Mouse (Mus musculus): ENCODE measurements at regions not wholly inside any gene's neighbourhood (a gene's known extent, or its start where the extent isn't known, plus 50 kb on each side); places are given as distances from the start of the nearest gene placed in this dataset.

DNA sequence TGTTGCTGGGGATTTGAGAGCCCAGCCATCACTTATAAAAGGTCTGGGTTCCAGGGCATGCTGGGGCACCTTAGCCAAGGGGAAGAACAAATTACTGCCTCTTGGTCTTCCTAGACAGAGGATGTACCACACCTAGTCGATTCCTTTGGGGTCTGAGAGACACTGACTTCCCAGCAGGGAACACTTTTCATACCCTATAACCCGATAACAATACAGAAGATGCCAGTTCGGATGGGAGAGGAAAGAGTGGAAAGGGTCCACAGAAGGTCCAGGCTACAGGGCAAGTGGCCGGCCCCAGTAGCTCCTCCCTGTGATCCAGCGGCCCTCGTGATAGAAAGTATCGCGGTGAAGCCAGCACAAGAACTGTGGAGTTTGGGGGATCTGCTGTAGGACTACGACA, 150.8 kb downstream of the Setd4 start:
- ATAC-seq (no peak), DNase-seq (ENCODE audit: low spot score) (no peak)
- Histone ChIP-seq H3K36me3 (ENCODE audit: insufficient read depth, low read length) (no peaks in the 10 kb centered on the region), H3K4me3 (ENCODE audit: low read depth, low read length) (no peak overlapping the region), H3K27me3 (replicated peaks; ENCODE audit: insufficient read depth, low read length) (no peaks in the 10 kb centered on the region), H3K27ac (ENCODE audit: low read length) (no peak overlapping the region), H3K9me3 (ENCODE audit: low read length) (no peaks in the 10 kb centered on the region), H3K4me2 (replicated peaks; ENCODE audit: low read depth, low read length) (no peak overlapping the region), H3K9ac (replicated peaks; ENCODE audit: low read depth) (no peak overlapping the region), H3K4me1 (ENCODE audit: insufficient read depth, low read depth, low read length) (no peaks in the 10 kb centered on the region)
- WGBS, result 78% methylated on average over 9 of the region's 9 CpGs
- no peak for TF ChIP-seq CTCF (IDR thresholded peaks at IDR 0.05)
- no peak for TF ChIP-seq EP300 (IDR thresholded peaks at IDR 0.05)

DNA sequence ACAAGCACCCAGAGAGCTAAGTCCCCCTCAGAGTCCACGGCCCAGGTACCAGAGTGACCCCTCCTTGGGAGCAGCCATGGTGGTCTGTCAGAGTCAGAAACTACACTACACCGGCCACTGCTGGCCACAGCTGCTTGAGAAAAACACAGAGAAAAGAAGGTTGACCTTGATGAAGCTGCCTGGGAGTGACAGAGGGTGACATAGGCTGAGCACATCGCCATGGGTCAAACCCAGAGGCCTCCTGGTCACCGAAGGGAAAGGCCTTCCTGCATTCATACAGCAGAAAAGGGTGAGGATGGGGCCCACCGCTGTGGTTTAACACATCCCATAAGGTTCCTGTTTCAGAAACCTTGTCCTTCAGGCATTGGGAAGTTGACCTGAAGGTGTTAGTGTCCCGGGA, 153.0 kb downstream of the Setd4 start:
- TF ChIP-seq CTCF (IDR thresholded peaks at IDR 0.05) (no peak), EP300 (IDR thresholded peaks at IDR 0.05) (no peak)
- WGBS, result 85% methylated on average over 6 of the region's 6 CpGs
- no peaks in the 10 kb centered on the region for H3K36me3 ChIP-seq (ENCODE audit: insufficient read depth, low read length)
- H3K27ac ChIP-seq (ENCODE audit: low read length), result no peak overlapping the region
- H3K27me3 ChIP-seq (replicated peaks; ENCODE audit: insufficient read depth, low read length), result no peaks in the 10 kb centered on the region
- DNase-seq (ENCODE audit: low spot score) (no peak), ATAC-seq (no peak)
- no peak overlapping the region for H3K4me2 ChIP-seq (replicated peaks; ENCODE audit: low read depth, low read length)
- no peak overlapping the region for H3K9ac ChIP-seq (replicated peaks; ENCODE audit: low read depth)
- no peaks in the 10 kb centered on the region for H3K9me3 ChIP-seq (ENCODE audit: low read length)
- no peak overlapping the region for H3K4me3 ChIP-seq (ENCODE audit: low read depth, low read length)
- no peaks in the 10 kb centered on the region for H3K4me1 ChIP-seq (ENCODE audit: insufficient read depth, low read depth, low read length)

DNA sequence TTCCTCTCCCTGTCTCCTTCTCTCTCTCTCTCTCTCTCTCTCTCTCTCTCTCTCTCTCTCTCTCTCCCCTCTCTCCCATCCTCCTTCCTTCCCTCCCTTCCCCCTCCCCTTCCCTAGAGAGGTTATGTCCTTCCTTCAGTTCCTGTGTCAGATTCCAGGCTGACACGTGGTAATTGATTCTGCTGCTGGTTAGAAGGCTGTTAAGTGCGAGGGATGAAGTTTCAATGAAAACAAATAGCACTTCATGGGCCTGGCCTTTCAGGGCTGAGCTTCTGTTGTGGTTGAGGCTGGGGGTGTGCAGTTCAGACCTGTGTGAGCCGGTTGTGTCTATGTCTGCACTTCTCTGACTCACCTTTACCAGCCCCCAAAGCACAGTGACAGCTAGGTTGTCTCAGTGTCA, 153.9 kb downstream of the Setd4 start:
- TF ChIP-seq CTCF (IDR thresholded peaks at IDR 0.05) (no peak), EP300 (IDR thresholded peaks at IDR 0.05) (no peak)
- no peak overlapping the region for H3K4me2 ChIP-seq (replicated peaks; ENCODE audit: low read depth, low read length)
- ATAC-seq (no peak), DNase-seq (ENCODE audit: low spot score) (no peak)
- no peaks in the 10 kb centered on the region for H3K27me3 ChIP-seq (replicated peaks; ENCODE audit: insufficient read depth, low read length)
- H3K36me3 ChIP-seq (ENCODE audit: insufficient read depth, low read length), result no peaks in the 10 kb centered on the region
- H3K9me3 ChIP-seq (ENCODE audit: low read length), result no peaks in the 10 kb centered on the region
- no peaks in the 10 kb centered on the region for H3K4me1 ChIP-seq (ENCODE audit: insufficient read depth, low read depth, low read length)
- H3K9ac ChIP-seq (replicated peaks; ENCODE audit: low read depth), result no peak overlapping the region
- H3K4me3 ChIP-seq (ENCODE audit: low read depth, low read length), result no peak overlapping the region
- WGBS, result 19% methylated on average over 3 of the region's 3 CpGs
- no peak overlapping the region for H3K27ac ChIP-seq (ENCODE audit: low read length)

DNA sequence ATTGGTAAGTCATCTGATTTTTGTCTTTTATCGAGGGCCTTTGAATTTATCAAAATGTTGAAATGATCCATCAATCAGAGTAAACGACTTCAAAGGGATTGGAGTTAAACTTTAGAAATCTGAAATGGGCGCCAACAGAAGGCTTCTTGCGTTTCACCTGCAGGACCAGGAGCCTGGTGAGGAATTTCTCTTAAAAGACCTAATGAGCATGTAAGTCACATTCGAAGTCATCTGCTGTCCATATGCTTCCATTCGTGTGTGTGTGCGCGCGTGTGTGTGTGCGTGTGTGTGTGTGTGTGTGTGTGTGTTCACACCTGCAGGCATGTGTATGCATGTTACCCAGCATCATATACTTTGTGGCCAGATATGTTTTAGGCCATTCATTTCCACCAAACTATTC, 155.7 kb downstream of the Setd4 start:
- 80% methylated on average over 10 of the region's 10 CpGs for WGBS

DNA sequence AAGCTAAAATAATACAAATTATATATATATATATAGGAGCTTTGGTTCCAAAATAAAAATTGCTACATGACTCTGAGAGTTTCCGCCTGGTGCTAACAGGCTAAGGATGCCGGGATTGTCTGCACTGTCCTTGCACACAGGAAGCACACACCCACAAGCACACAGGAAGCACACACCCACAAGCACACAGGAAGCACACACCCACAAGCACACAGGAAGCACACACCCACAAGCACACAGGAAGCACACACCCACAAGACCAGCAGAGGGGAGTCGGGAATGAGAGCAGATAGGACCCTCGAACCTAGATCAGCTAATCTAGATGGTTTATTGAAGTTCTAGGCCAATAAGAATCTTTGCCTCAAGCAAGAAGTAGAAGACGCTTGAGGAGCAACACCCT, 156.9 kb downstream of the Setd4 start:
- Histone ChIP-seq H3K9ac (replicated peaks; ENCODE audit: low read depth) (no peak overlapping the region), H3K4me2 (replicated peaks; ENCODE audit: low read depth, low read length) (no peak overlapping the region), H3K9me3 (ENCODE audit: low read length) (no peaks in the 10 kb centered on the region), H3K27ac (ENCODE audit: low read length) (no peak overlapping the region), H3K27me3 (replicated peaks; ENCODE audit: insufficient read depth, low read length) (no peaks in the 10 kb centered on the region), H3K36me3 (ENCODE audit: insufficient read depth, low read length) (no peaks in the 10 kb centered on the region), H3K4me1 (ENCODE audit: insufficient read depth, low read depth, low read length) (no peaks in the 10 kb centered on the region), H3K4me3 (ENCODE audit: low read depth, low read length) (no peak overlapping the region)
- DNase-seq (ENCODE audit: low spot score), result no peak
- ATAC-seq, result no peak
- TF ChIP-seq CTCF (IDR thresholded peaks at IDR 0.05), result no peak
- no peak for TF ChIP-seq EP300 (IDR thresholded peaks at IDR 0.05)
- 79% methylated on average over 5 of the region's 5 CpGs for whole genome bisulfite sequencing

More for the DNA sequence above, 155.7 kb downstream of the Setd4 start:
- ATAC-seq (no peak), DNase-seq (ENCODE audit: low spot score) (no peak)
- Histone ChIP-seq H3K4me3 (ENCODE audit: low read depth, low read length) (no peak overlapping the region), H3K27me3 (replicated peaks; ENCODE audit: insufficient read depth, low read length) (no peaks in the 10 kb centered on the region), H3K4me2 (replicated peaks; ENCODE audit: low read depth, low read length) (no peak overlapping the region), H3K9me3 (ENCODE audit: low read length) (no peaks in the 10 kb centered on the region), H3K9ac (replicated peaks; ENCODE audit: low read depth) (no peak overlapping the region), H3K36me3 (ENCODE audit: insufficient read depth, low read length) (no peaks in the 10 kb centered on the region), H3K4me1 (ENCODE audit: insufficient read depth, low read depth, low read length) (no peaks in the 10 kb centered on the region), H3K27ac (ENCODE audit: low read length) (no peak overlapping the region)
- TF ChIP-seq CTCF (IDR thresholded peaks at IDR 0.05), result no peak

- Histone ChIP-seq H3K4me3 (ENCODE audit: low read depth, low read length) (no peak overlapping the region), H3K4me1 (ENCODE audit: insufficient read depth, low read depth, low read length) (no peaks in the 10 kb centered on the region), H3K9ac (replicated peaks; ENCODE audit: low read depth) (no peak overlapping the region), H3K9me3 (ENCODE audit: low read length) (no peaks in the 10 kb centered on the region), H3K36me3 (ENCODE audit: insufficient read depth, low read length) (no peaks in the 10 kb centered on the region), H3K27ac (ENCODE audit: low read length) (no peak overlapping the region), H3K4me2 (replicated peaks; ENCODE audit: low read depth, low read length) (no peak overlapping the region), H3K27me3 (replicated peaks; ENCODE audit: insufficient read depth, low read length) (no peaks in the 10 kb centered on the region)
- DNase-seq (ENCODE audit: low spot score), result no peak
- TF ChIP-seq CTCF (IDR thresholded peaks at IDR 0.05) (no peak), EP300 (IDR thresholded peaks at IDR 0.05) (no peak)
- ATAC-seq, result no peak
- 47% methylated on average over 13 of the region's 13 CpGs for WGBS
Observed at GRCm38 (mm10) chr16:93446206-93446605, 157.7 kb downstream of the Setd4 start.

GRCm38 (mm10) chr16:93442837-93443236, 161.0 kb downstream of the Setd4 start:
- Histone ChIP-seq H3K4me2 (replicated peaks; ENCODE audit: low read depth, low read length) (no peak overlapping the region), H3K9ac (replicated peaks; ENCODE audit: low read depth) (no peak overlapping the region), H3K36me3 (ENCODE audit: insufficient read depth, low read length) (no peaks in the 10 kb centered on the region), H3K9me3 (ENCODE audit: low read length) (no peaks in the 10 kb centered on the region), H3K4me1 (ENCODE audit: insufficient read depth, low read depth, low read length) (no peaks in the 10 kb centered on the region), H3K27ac (ENCODE audit: low read length) (no peak overlapping the region), H3K4me3 (ENCODE audit: low read depth, low read length) (no peak overlapping the region), H3K27me3 (replicated peaks; ENCODE audit: insufficient read depth, low read length) (no peaks in the 10 kb centered on the region)
- WGBS, result 9% methylated on average over 11 of the region's 11 CpGs
- ATAC-seq (no peak), DNase-seq (ENCODE audit: low spot score) (no peak)
- no peak for TF ChIP-seq EP300 (IDR thresholded peaks at IDR 0.05)
- TF ChIP-seq CTCF (IDR thresholded peaks at IDR 0.05), result no peak

Data from lung, postnatal 0 days (tissue).